Comparison of ENCODE assay signal across 33 mouse cellular contexts in genomic region chr2:28120342-28120741, GRCm38 (mm10). TPM values are rescaled to one million over a fixed set of nuclear protein-coding genes. Genes with fewer than 3 reads are reported as not detected.
DNase-seq lines count a peak whose midpoint lies in the region; ATAC-seq and TF ChIP-seq lines count a peak whose summit lies in the region.
"Had no signal": no experiment of that assay in that cellular context is flagged by ENCODE, and none has a peak within 500 bp of the region (broad histone marks: within the 10 kb centered on the region; RNA-seq: fewer than 3 reads in every experiment).

No protein-coding gene starts in this region.

- no peak overlapping the region for H3K4me2 ChIP-seq in liver, postnatal 0 days (ENCODE audit: low read depth, low read length)
- H3K4me2 ChIP-seq: embryonic facial prominence, embryonic 13.5 days; hindbrain, embryonic 12.5 days; midbrain, embryonic 11.5 days had no signal

- no peaks in the 10 kb centered on the region for H3K4me1 ChIP-seq in liver, postnatal 0 days (ENCODE audit: insufficient read depth)
- H3K4me1 ChIP-seq in ES-Bruce4 (ENCODE audit: control insufficient read depth, insufficient read depth, low read length) = no peaks in the 10 kb centered on the region
- H3K4me1 ChIP-seq in embryonic fibroblast, embryonic 13.5 days (ENCODE audit: control insufficient read depth, insufficient read depth, low read length) = no peaks in the 10 kb centered on the region
- H3K4me1 ChIP-seq: embryonic facial prominence, embryonic 13.5 days had no signal

- TF ChIP-seq POLR2A in ES-Bruce4 (IDR thresholded peaks at IDR 0.05; ENCODE audit: insufficient read depth, low read length) = no peak
- no peak for TF ChIP-seq POLR2A in embryonic fibroblast, embryonic 13.5 days (IDR thresholded peaks at IDR 0.05; ENCODE audit: low read depth, low read length)

- DNase-seq in liver, postnatal 0 days = no peak
- DNase-seq in liver = no peak
- DNase-seq in R1 (ENCODE audit: low read depth, low spot score) = peak; percentile 49
- DNase-seq in adrenal gland, postnatal 14 days = no peak
- DNase-seq in layer of hippocampus, adult 11-12 months (ENCODE audit: low spot score) = no peak
- DNase-seq: adrenal gland, postnatal 10 days; cerebellum, adult 11-12 months; cerebellum, adult 9-11 months; heart, postnatal 14 days; kidney, adult 11 months; kidney, postnatal 4 days; layer of hippocampus, postnatal 36 days; left cerebral cortex, postnatal 4 days; lung, adult 18-20 months; right cerebral cortex, adult 18-20 months; right cerebral cortex, postnatal 4 days; thymus, postnatal 4 days had no signal

- no peaks in the 10 kb centered on the region for H3K9me3 ChIP-seq in liver, postnatal 0 days (ENCODE audit: low read length)
- H3K9me3 ChIP-seq in ES-Bruce4 (replicated peaks; ENCODE audit: control insufficient read depth, insufficient read depth, low read length, poor library complexity, severe bottlenecking) = no peaks in the 10 kb centered on the region
- H3K9me3 ChIP-seq: embryonic facial prominence, embryonic 13.5 days; hindbrain, embryonic 12.5 days had no signal

- WGBS in liver, postnatal 0 days (ENCODE audit: insufficient replicate concordance) = 93% methylated on average over 9 of the region's 9 CpGs

- TF ChIP-seq EP300 in liver, postnatal 0 days (IDR thresholded peaks at IDR 0.05; ENCODE audit: low read depth) = no peak
- TF ChIP-seq EP300 in ES-Bruce4 (IDR thresholded peaks at IDR 0.05; ENCODE audit: insufficient read depth, low read depth, low read length) = no peak

- TF ChIP-seq CTCF in liver, postnatal 0 days (IDR thresholded peaks at IDR 0.05; ENCODE audit: low read depth) = peak; percentile 51
- peak; percentile 34 for TF ChIP-seq CTCF in ES-Bruce4 (IDR thresholded peaks at IDR 0.05; ENCODE audit: low read depth, low read length)
- TF ChIP-seq CTCF in embryonic fibroblast, embryonic 13.5 days (IDR thresholded peaks at IDR 0.05; ENCODE audit: borderline replicate concordance, insufficient read depth, low read length) = 0 out of 2 replicates have a peak, but pooled peaks have one; percentile 4

- H3K27me3 ChIP-seq in liver, postnatal 0 days (ENCODE audit: insufficient read depth, low read length) = peaks cover 6% of the 10 kb centered on the region; the same call in 1 of the 2 replicates
- no peaks in the 10 kb centered on the region for H3K27me3 ChIP-seq in ES-Bruce4 (ENCODE audit: control insufficient read depth, insufficient read depth, low read length, poor library complexity, severe bottlenecking)
- H3K27me3 ChIP-seq: embryonic facial prominence, embryonic 13.5 days had no signal

- no peak overlapping the region for H3K27ac ChIP-seq in liver, postnatal 0 days (ENCODE audit: low read depth)
- no peak overlapping the region for H3K27ac ChIP-seq in ES-Bruce4 (ENCODE audit: insufficient read depth, low read length)
- H3K27ac ChIP-seq in embryonic fibroblast, embryonic 13.5 days (ENCODE audit: insufficient read depth, low read length) = no peak overlapping the region
- H3K27ac ChIP-seq: embryonic facial prominence, embryonic 13.5 days; hindbrain, embryonic 12.5 days; kidney, postnatal 0 days had no signal

- H3K36me3 ChIP-seq in liver, postnatal 0 days (replicated peaks; ENCODE audit: insufficient read depth, low read length) = no peaks in the 10 kb centered on the region
- no peaks in the 10 kb centered on the region for H3K36me3 ChIP-seq in ES-Bruce4 (ENCODE audit: control insufficient read depth, insufficient read depth, low read length, poor library complexity, severe bottlenecking)
- H3K36me3 ChIP-seq: embryonic facial prominence, embryonic 13.5 days; hindbrain, embryonic 12.5 days had no signal

- ATAC-seq in liver, postnatal 0 days = no peak
- ATAC-seq: forebrain, embryonic 16.5 days; midbrain, embryonic 16.5 days had no signal

- H3K9ac ChIP-seq in liver, postnatal 0 days (replicated peaks) = no peak overlapping the region
- H3K9ac ChIP-seq in ES-Bruce4 (ENCODE audit: low read depth, poor library complexity, severe bottlenecking) = no peak overlapping the region
- H3K9ac ChIP-seq: embryonic facial prominence, embryonic 13.5 days; hindbrain, embryonic 12.5 days had no signal

- no peak overlapping the region for H3K4me3 ChIP-seq in liver, postnatal 0 days (ENCODE audit: low read depth, low read length)
- no peak overlapping the region for H3K4me3 ChIP-seq in ES-Bruce4 (ENCODE audit: low read depth, low read length)
- no peak overlapping the region for H3K4me3 ChIP-seq in embryonic fibroblast, embryonic 13.5 days (ENCODE audit: insufficient read depth, low read length)
- H3K4me3 ChIP-seq: embryonic facial prominence, embryonic 13.5 days; erythroblast, embryonic 14.5 days; hindbrain, embryonic 12.5 days had no signal

RNA-seq across cellular contexts. Expression of gene Fcnb, which starts 35.7 kb away (rescaled TPM):
- 56.1 and 57.0 TPM in 2 replicates for polyA plus RNA-seq in liver, postnatal 0 days (2015; fragmentation: Nextera tagmentation; extraction: Ambion mirVana)
- polyA plus RNA-seq in ES-Bruce4 (2011; ENCODE audit: insufficient read depth, insufficient read length, low read depth, missing spikeins) = not detected in 2 replicates
- not detected in 2 replicates for polyA plus RNA-seq in embryonic fibroblast, embryonic 13.5 days (2011; ENCODE audit: insufficient read length, low read depth, missing spikeins)
- 0.33 TPM in 1 of 2 replicates, not detected in the other for total RNA-seq in adrenal gland, postnatal 14 days (2021)
- total RNA-seq: CH12.LX; gastrocnemius, adult 8-10 months; heart, adult 8-10 months; heart, postnatal 14 days; layer of hippocampus, postnatal 36 days; left cerebral cortex, postnatal 4 days had no signal
- polyA plus RNA-seq: C2C12; embryonic facial prominence, embryonic 13.5 days; erythroblast, embryonic 14.5 days; forebrain, embryonic 16.5 days; gonadal fat pad, adult 2 months; kidney, postnatal 0 days; midbrain, embryonic 16.5 days; neural tube, embryonic 11.5 days; testis, adult 2 months had no signal

Comparison
In these comparisons a context has a peak if more than half of its experiments do, and no peak if none do; other contexts are left out.
1. RNA of gene Fcnb, which starts 35.7 kb away (polyA plus RNA-seq): 56.1 to 57.0 TPM in liver, postnatal 0 days; not detected in ES-Bruce4 and not detected in embryonic fibroblast, embryonic 13.5 days; every median in the first group is over 10 times any median in the second.
2. Peak in every context shown above with its lines, with median percentiles within 50 percentile points of each other: CTCF ChIP-seq.